Mouse (Mus musculus) midbrain, embryonic 13.5 days (tissue): ENCODE data around the gene Olfr92. TPM values are rescaled to one million over a fixed set of nuclear protein-coding genes. Genes with fewer than 3 reads are reported as not detected.

Experiments used
- ATAC-seq: fragments of 200-750 bp; cut with Nextera tagmentation; 2 replicates; pipeline ENCODE4 v1.8.0; 2017; ENCODE audit warnings: mild to moderate bottlenecking, moderate TSS enrichment, moderate library complexity
- H3K27ac ChIP-seq: fragments of 300-500 bp; sonication (generic); 2 replicates; pipeline ENCODE4 v1.5.1; 2015; ENCODE audit warnings: inconsistent platforms, mild to moderate bottlenecking, moderate library complexity
- H3K27me3 ChIP-seq: fragments of 300-500 bp; sonication (generic); 2 replicates; pipeline ENCODE4 v1.6.1; 2015; ENCODE audit warnings: mild to moderate bottlenecking, inconsistent platforms
- H3K36me3 ChIP-seq: fragments of 300-500 bp; sonication (generic); 2 replicates; pipeline ENCODE4 v1.6.1; 2015; ENCODE audit warnings: mild to moderate bottlenecking, inconsistent platforms
- H3K4me1 ChIP-seq: fragments of 300-500 bp; sonication (generic); replicated peaks from 2 replicates; pipeline ENCODE4 v1.6.1; 2015; ENCODE audit warnings: inconsistent platforms
- H3K4me2 ChIP-seq: fragments of 300-500 bp; sonication (generic); replicated peaks from 2 replicates; pipeline ENCODE4 v1.6.1; 2015; ENCODE audit warnings: moderate library complexity, mild to moderate bottlenecking, inconsistent platforms
- H3K4me3 ChIP-seq: fragments of 300-500 bp; sonication (generic); replicated peaks from 2 replicates; pipeline ENCODE4 v1.5.1; 2015; ENCODE audit warnings: mild to moderate bottlenecking, inconsistent platforms
- H3K9ac ChIP-seq: fragments of 300-500 bp; sonication (generic); replicated peaks from 2 replicates; pipeline ENCODE4 v1.6.1; 2015; ENCODE audit warnings: mild to moderate bottlenecking, inconsistent platforms
- H3K9me3 ChIP-seq: fragments of 300-500 bp; sonication (generic); 2 replicates; pipeline ENCODE4 v1.6.1; 2016; ENCODE audit warnings: mild to moderate bottlenecking, inconsistent platforms
- WGBS: fragments of 180-500 bp; shearing (Covaris S2); methylation state at CpG from one replicate; pipeline ENCODE4 v1.1.7; 2015; 5-methylcytosine and 5-hydroxymethylcytosine counted together
- polyA plus RNA-seq: library from polyadenylated mRNA; unstranded; fragments of >200 nt; fragmentation: Nextera tagmentation; extraction: Ambion mirVana; gene quantifications from 2 replicates; pipeline ENCODE4 v1.2.1, GENCODE M21; 2015

Gene Olfr92
- polyA plus RNA-seq, 1 experiment from 2014 or later, result not detected

DNA sequence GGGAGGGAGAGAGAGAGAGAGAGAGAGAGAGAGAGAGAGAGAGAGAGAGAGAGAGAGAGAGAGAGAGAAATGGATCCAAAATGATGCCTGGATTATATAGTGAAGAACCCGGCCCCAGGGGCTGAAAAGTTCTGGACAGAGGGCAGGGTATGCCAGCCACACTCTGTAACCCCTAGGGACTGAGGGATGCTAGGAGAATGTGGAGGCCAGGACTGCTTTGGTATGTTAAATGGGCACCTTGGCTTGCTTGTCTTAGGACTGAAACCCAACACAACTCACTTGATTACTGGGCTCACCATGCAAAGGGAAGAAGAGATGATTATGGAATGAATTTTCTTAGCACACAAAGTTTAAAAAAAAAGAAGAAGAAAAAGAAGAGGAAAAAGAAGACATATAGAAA is 41.7 kb downstream of the Olfr92 start:
- WGBS, result 20% methylated on average over 1 of the region's 1 CpGs
- H3K27ac ChIP-seq, result no peak overlapping the region

DNA sequence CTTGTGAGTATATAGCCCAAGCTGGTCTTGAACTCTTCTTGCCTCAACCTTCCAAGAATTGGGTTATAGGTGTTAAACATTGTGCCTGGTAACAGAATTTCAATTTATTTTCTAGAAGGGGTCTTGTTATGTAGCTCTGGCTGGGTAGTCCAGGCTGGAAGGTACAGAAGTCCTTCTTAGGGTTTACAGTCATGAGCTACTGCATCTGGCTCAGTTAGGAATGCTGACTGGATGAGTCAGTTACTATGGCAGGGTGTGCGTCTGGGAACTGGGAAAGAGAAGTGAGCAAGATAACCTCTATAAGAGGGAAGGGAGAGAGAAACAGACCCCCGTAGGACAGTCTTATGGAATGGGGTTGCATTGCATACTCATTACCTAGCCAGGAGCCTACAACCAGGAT is 44.1 kb downstream of the Olfr92 start:
- Histone ChIP-seq H3K27ac (no peak overlapping the region), H3K9ac (no peak overlapping the region), H3K4me3 (no peak overlapping the region), H3K27me3 (0 out of 2 replicates have a peak, but pooled peaks cover 4% of the 10 kb centered on the region), H3K9me3 (no peaks in the 10 kb centered on the region), H3K4me1 (peaks cover 41% of the 10 kb centered on the region), H3K36me3 (peaks cover 61% of the 10 kb centered on the region), H3K4me2 (no peak overlapping the region)
- ATAC-seq, result no peak
- 98% methylated on average over 2 of the region's 2 CpGs for WGBS

More for the DNA sequence above, 41.7 kb downstream of the Olfr92 start:
- Histone ChIP-seq H3K36me3 (peaks cover 37% of the 10 kb centered on the region), H3K9ac (no peak overlapping the region), H3K9me3 (no peaks in the 10 kb centered on the region), H3K27me3 (0 out of 2 replicates have a peak, but pooled peaks cover 4% of the 10 kb centered on the region), H3K4me3 (no peak overlapping the region), H3K4me2 (no peak overlapping the region), H3K4me1 (peaks cover 25% of the 10 kb centered on the region)
- no peak for ATAC-seq

DNA sequence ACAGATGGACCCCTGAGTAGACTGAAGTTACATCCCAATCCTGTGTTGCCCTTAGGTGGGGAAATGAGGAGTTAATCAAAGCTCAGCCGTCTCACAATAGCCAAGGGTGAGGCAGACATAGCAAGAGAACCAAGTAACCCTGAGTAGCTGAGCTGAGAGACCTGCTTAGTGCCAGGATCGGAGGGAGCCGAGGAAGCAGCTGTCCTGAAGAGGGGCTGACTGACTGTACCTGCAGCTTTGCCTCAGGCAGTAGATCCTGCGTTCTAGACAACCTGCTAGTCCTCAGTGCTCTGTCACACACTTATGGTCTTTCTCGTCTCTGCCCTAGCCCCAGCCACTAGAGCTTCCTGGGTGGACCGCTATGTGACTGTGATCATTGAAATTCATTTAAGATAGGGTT is 44.7 kb downstream of the Olfr92 start:
- Histone ChIP-seq H3K4me3 (no peak overlapping the region), H3K4me1 (peaks cover 37% of the 10 kb centered on the region), H3K4me2 (no peak overlapping the region), H3K9me3 (no peaks in the 10 kb centered on the region), H3K9ac (no peak overlapping the region), H3K27me3 (0 out of 2 replicates have a peak, but pooled peaks cover 4% of the 10 kb centered on the region), H3K36me3 (peaks cover 66% of the 10 kb centered on the region), H3K27ac (no peak overlapping the region)
- 84% methylated on average over 6 of the region's 6 CpGs for WGBS
- ATAC-seq, result no peak

DNA sequence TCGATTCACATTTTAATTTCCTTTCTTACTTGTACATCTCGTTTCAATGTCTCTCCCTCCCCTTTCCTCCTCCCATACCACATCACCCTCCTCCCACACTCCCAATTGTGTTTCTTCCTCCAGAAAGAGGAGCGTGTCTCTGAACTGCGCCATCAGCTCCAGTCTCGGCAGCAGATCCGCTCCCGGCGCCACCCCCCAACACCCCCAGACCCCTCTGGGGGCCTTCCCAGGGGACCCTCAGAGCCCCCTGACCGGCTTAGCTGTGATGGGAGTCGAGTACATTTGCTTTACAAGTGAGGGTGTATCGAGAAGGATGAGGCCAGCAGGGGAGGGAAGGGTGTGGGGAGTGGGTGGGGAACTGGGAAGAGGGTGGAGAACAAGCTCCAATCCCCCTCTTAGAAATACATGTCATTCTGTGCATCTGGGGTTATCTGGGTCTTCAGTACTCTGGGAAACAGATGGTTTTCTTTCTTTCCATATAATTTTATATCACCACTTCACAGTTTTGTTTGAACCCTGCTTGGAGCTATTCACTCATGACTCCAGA is 47.1 kb downstream of the Olfr92 start:
- Histone ChIP-seq H3K4me2 (no peak overlapping the region), H3K4me1 (peaks cover 16% of the 10 kb centered on the region), H3K27ac (peak overlapping the region; percentile 60), H3K27me3 (0 out of 2 replicates have a peak, but pooled peaks cover 4% of the 10 kb centered on the region), H3K9me3 (no peaks in the 10 kb centered on the region), H3K4me3 (no peak overlapping the region), H3K9ac (no peak overlapping the region), H3K36me3 (peaks cover 90% of the 10 kb centered on the region)
- peak; percentile 37; the same call in 1 of the 2 replicates for ATAC-seq
- 24% methylated on average over 11 of the region's 11 CpGs for WGBS

DNA sequence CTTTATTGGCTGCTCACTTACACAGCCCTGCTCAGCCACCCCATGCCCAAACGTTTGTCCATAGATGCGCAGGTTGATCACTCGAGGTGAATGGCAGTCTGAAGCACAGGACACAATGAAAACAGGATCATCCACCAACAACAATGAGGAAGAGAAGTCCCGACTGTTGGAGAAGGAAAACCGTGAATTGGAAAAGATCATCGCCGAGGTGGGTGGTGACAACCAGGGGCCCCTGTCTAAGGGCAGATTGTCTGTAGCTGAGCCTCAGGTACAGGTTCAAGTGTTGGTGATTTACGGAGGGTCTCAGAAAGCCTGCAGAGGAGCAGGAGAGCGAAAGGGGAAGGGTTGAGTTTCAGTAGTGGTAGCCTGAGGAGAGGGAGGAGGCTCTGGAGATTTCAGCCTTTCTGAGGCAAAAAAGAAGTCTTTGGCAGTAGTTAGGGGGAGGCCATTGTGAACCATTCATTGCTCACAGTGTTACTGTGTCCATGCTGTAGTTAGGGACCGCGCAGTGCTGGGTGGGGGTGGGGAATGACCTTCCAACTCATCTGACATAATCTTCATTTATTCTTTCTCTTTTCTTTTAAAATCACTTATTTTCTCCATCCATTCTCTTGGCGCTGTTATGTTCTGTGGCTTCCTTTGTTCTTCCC is 47.7 kb downstream of the Olfr92 start:
- peaks cover 16% of the 10 kb centered on the region for H3K4me1 ChIP-seq
- H3K27ac ChIP-seq, result peak overlapping the region; percentile 60; the same call in 1 of the 2 replicates
- no peaks in the 10 kb centered on the region for H3K9me3 ChIP-seq
- ATAC-seq, result peak; percentile 48; the same call in 1 of the 2 replicates
- peaks cover 96% of the 10 kb centered on the region for H3K36me3 ChIP-seq
- no peak overlapping the region for H3K4me3 ChIP-seq
- 0 out of 2 replicates have a peak, but pooled peaks cover 4% of the 10 kb centered on the region for H3K27me3 ChIP-seq
- H3K4me2 ChIP-seq, result no peak overlapping the region
- H3K9ac ChIP-seq, result 0 out of 2 replicates have a peak overlapping the region, but pooled peaks have one; percentile 16
- WGBS, result 50% methylated on average over 12 of the region's 12 CpGs

DNA sequence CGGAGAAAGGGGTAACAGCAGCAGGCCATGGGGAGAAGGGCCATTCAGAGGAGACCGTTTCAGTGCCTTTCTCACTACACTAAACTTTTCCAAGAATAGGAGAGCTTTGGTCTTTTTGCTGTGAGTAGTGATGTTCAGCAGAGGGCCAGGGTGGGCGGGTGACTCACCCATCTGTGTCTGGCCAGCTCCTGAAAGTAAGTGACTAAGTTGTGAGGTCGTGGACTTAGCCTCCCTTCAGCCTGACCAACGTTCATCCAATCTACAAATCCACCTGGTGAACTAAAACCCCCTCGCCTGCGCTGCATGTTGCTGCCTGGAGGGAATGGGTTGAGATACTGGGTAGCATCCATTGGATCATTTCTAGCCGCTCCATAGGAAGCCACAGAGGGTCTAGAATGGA is 49.8 kb downstream of the Olfr92 start:
- H3K36me3 ChIP-seq, result peaks cover 99% of the 10 kb centered on the region
- peaks cover 16% of the 10 kb centered on the region for H3K4me1 ChIP-seq
- 88% methylated on average over 8 of the region's 8 CpGs for WGBS
- no peak for ATAC-seq
- no peak overlapping the region for H3K9ac ChIP-seq
- no peak overlapping the region for H3K4me3 ChIP-seq
- no peaks in the 10 kb centered on the region for H3K9me3 ChIP-seq
- H3K27me3 ChIP-seq, result no peaks in the 10 kb centered on the region
- no peak overlapping the region for H3K4me2 ChIP-seq
- H3K27ac ChIP-seq, result no peak overlapping the region

DNA sequence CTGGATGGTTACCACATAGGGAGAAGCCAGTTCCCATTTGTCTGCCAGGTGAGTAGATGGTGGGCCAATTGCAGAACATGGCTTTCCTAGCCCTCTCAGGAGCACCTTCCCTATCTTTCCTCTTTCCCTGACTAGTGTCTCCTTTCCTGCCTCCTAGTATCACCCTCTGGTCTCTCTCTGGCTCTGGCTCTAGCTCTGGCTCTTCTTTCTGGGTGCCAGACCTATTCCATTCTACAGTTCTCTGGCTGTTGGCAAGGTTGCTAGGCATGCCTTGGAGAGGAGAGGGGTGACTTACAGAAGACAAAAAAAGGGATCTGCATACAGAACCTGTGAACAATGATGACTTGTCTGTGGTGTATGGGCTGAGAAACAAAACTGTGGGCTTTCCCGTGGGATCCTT is 52.0 kb downstream of the Olfr92 start:
- 81% methylated on average over 1 of the region's 1 CpGs for WGBS
- H3K36me3 ChIP-seq, result peaks cover 99% of the 10 kb centered on the region
- no peak for ATAC-seq

DNA sequence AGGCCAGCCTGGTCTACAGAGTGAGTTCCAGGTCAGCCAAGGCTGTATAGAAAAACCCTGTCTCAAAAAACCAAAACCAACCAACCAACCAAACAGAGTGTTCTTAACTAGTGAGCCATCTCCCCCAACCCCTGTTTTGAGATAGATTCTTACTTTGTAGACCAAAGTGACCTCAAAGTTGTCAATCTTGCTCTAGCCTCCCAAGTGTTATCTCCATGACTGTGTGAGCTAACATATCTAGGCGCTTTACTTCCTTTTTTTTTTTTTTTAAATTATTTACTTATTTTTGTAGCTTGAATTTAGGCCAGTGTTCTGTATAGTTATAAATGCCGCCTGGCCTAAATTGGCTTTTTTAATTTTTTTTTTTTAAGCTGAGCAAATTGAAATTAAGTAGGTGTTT is 53.9 kb downstream of the Olfr92 start:
- H3K36me3 ChIP-seq, result peaks cover 99% of the 10 kb centered on the region
- H3K9me3 ChIP-seq, result no peaks in the 10 kb centered on the region
- H3K4me2 ChIP-seq, result no peak overlapping the region
- 97% methylated on average over 2 of the region's 2 CpGs for WGBS
- H3K4me3 ChIP-seq, result no peak overlapping the region
- no peaks in the 10 kb centered on the region for H3K27me3 ChIP-seq
- H3K27ac ChIP-seq, result no peak overlapping the region
- H3K4me1 ChIP-seq, result peaks cover 9% of the 10 kb centered on the region; the same call in 1 of the 2 replicates
- H3K9ac ChIP-seq, result no peak overlapping the region
- ATAC-seq, result no peak

More for the DNA sequence above, 52.0 kb downstream of the Olfr92 start:
- H3K9me3 ChIP-seq, result no peaks in the 10 kb centered on the region
- no peak overlapping the region for H3K4me3 ChIP-seq
- H3K9ac ChIP-seq, result no peak overlapping the region
- no peak overlapping the region for H3K4me2 ChIP-seq
- H3K4me1 ChIP-seq, result peaks cover 19% of the 10 kb centered on the region
- H3K27ac ChIP-seq, result 0 out of 2 replicates have a peak overlapping the region, but pooled peaks have one; percentile 6
- H3K27me3 ChIP-seq, result no peaks in the 10 kb centered on the region

DNA sequence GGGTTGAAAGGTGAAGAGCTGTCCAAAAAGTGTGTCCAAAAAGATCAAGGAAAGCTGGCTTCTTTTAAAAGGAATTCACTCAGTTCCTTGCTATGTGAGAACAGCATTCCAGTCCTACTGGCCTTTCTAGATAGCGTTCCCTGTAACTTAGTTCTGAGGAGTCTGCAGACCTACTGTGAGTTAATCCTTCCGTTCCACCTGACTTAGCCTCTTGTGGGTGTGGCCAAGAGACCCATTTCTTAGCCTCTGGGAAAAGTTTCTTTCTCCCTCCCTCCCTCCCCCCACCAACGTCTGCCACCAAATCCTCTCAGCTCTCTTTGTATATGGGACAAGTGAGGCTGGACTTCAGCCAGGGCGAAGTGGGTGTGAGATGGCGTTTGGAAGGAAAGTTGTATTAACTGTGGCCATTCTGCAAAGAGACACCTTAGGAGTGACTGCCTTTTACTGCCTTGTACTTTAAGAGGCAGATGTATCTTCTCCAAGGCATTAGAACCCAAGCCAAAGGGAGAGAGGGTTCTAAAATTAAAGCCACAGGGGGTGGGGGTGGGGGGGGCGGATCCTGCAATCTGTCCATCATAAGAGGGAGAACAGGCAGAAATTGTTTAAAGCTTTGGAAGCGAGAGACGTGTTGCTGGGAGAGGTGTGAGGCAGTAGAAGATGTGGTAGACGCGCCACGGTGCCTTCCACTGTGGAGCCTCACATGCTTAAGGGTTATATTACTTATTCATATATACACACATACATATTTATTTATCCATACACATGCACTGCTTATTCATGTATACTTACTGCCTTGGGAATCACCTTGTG is 56.0 kb downstream of the Olfr92 start:
- H3K4me2 ChIP-seq, result no peak overlapping the region
- H3K9me3 ChIP-seq, result no peaks in the 10 kb centered on the region
- H3K36me3 ChIP-seq, result peaks cover 96% of the 10 kb centered on the region
- H3K4me3 ChIP-seq, result no peak overlapping the region
- no peak overlapping the region for H3K9ac ChIP-seq
- no peaks in the 10 kb centered on the region for H3K27me3 ChIP-seq
- peaks cover 9% of the 10 kb centered on the region; the same call in 1 of the 2 replicates for H3K4me1 ChIP-seq
- no peak overlapping the region for H3K27ac ChIP-seq
- no peak; the same call in 1 of the 2 replicates for ATAC-seq
- 52% methylated on average over 11 of the region's 11 CpGs for WGBS

DNA sequence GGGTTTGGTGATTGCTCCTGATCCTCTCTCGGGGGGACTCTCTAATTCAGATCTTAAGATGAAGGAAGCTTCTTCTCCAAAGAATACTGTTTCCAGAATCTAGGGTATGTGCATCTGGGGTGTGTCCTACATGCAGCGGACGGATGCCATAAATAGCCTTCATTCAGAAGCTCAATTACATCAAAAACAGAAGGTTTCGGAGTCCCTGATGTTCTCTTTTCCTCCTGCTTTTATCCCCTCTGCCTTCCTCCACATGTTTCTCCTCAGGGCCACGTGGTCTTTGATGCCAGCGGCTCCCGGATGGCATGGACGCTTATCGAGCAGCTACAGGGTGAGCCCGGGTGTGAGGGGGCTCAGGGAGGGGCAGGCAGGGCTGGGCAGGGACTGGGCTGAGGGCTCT is 56.8 kb downstream of the Olfr92 start:
- H3K9ac ChIP-seq, result no peak overlapping the region
- H3K27ac ChIP-seq, result no peak overlapping the region
- H3K27me3 ChIP-seq, result no peaks in the 10 kb centered on the region
- no peak overlapping the region for H3K4me3 ChIP-seq
- peaks cover 95% of the 10 kb centered on the region for H3K36me3 ChIP-seq
- peaks cover 9% of the 10 kb centered on the region; the same call in 1 of the 2 replicates for H3K4me1 ChIP-seq
- no peaks in the 10 kb centered on the region for H3K9me3 ChIP-seq
- 55% methylated on average over 10 of the region's 10 CpGs for WGBS
- no peak overlapping the region for H3K4me2 ChIP-seq
- no peak for ATAC-seq

DNA sequence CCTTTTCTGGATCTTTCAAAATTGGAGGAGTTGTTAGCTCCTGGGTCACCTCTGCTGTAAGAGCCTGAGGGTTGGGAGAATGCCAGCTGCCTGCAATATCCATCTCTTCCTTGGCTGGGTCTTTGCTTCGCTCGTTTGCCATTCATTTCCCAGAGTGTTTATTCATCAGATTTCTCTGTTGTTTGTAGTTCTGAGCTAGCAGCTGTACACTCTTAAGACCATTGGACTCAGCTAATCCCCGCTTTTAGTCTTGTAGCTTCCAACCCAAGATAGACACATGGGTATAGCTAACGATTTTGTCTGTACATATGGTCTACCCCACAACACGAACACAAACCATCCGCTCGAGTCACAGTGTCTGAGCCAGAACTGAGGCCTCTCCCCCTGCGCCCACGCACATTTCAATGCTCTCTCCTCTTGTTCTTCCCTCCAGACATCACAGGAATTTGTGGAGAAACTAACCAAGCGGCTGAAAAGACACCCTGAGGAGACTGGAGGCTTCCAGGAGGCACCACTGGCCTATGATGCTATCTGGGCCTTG is 57.7 kb downstream of the Olfr92 start:
- peaks cover 91% of the 10 kb centered on the region for H3K36me3 ChIP-seq
- ATAC-seq, result no peak

More for the DNA sequence above, 57.7 kb downstream of the Olfr92 start:
- H3K4me3 ChIP-seq, result no peak overlapping the region
- no peaks in the 10 kb centered on the region for H3K9me3 ChIP-seq
- H3K9ac ChIP-seq, result no peak overlapping the region
- H3K4me2 ChIP-seq, result no peak overlapping the region
- WGBS, result 78% methylated on average over 10 of the region's 10 CpGs
- H3K27ac ChIP-seq, result no peak overlapping the region
- H3K27me3 ChIP-seq, result no peaks in the 10 kb centered on the region
- H3K4me1 ChIP-seq, result peaks cover 9% of the 10 kb centered on the region; the same call in 1 of the 2 replicates
